Mouse (Mus musculus): ENCODE measurements around the gene Arfgap1. TPM values are rescaled to one million over a fixed set of nuclear protein-coding genes. Genes with fewer than 3 reads are reported as not detected.

Arfgap1 gene
- total RNA-seq, 1 experiment = 55.0 TPM

DNA sequence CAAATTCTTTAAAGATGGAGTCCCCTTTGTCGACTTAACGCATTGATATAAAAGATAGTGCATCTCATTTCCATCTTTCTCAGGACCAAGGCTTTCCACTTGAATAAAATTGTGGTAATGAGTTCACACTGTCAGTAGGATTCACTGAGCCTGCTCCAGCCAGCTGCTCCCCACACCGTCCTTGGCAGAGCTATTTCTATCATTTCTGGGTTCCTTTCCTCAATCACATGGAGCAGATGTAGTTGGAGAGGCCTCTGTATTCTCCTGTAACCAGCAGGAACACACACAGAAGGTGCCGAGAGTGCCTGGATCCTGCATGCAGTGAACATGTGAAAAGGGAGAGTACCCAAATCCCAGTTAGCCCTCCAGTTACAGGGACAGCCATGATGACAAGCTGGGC lies 23.3 kb downstream of the Arfgap1 start:
- Histone ChIP-seq H3K9me3 (ENCODE audit: control insufficient read depth, insufficient read depth, low read depth, low read length) (no peaks in the 10 kb centered on the region), H3K27ac (ENCODE audit: insufficient read depth, low read depth, low read length, poor library complexity, severe bottlenecking) (no peak overlapping the region), H3K4me1 (ENCODE audit: control insufficient read depth in 2 of 2, insufficient read depth in 2 of 2, low read length in 2 of 2, poor library complexity in 1 of 2) (peaks cover 0 to 4% of the 10 kb centered on the region in 2 experiments; a peak in 2 of 4 replicates), H3K9ac (ENCODE audit: insufficient read depth, low read depth, low read length, poor library complexity, severe bottlenecking) (no peak overlapping the region), H3K36me3 (ENCODE audit: control insufficient read depth, insufficient read depth, low read length, poor library complexity, severe bottlenecking) (no peaks in the 10 kb centered on the region), H3K4me3 (ENCODE audit: insufficient read depth in 1 of 2, low read depth in 1 of 2, low read length in 2 of 2, poor library complexity in 1 of 2, severe bottlenecking in 1 of 2) (no peak overlapping the region)
- TF ChIP-seq ZC3H11A (IDR thresholded peaks at IDR 0.05; ENCODE audit: borderline replicate concordance, low read depth, low read length) (no peak), HCFC1 (IDR thresholded peaks at IDR 0.05; ENCODE audit: borderline replicate concordance, insufficient read depth, low read length) (no peak), MAFK (IDR thresholded peaks at IDR 0.05; ENCODE audit: insufficient read depth, low read depth, low read length) (no peak), ZNF384 (IDR thresholded peaks at IDR 0.05; ENCODE audit: low read depth, low read length) (no peak)
- in situ Hi-C loops (cut with MboI; ENCODE audit: low sequenced_read_pairs in 2 of 2, unreplicated experiment in 2 of 2) = no loop called here
- DNase-seq (ENCODE audit: low read depth, low spot score) = no peak

DNA sequence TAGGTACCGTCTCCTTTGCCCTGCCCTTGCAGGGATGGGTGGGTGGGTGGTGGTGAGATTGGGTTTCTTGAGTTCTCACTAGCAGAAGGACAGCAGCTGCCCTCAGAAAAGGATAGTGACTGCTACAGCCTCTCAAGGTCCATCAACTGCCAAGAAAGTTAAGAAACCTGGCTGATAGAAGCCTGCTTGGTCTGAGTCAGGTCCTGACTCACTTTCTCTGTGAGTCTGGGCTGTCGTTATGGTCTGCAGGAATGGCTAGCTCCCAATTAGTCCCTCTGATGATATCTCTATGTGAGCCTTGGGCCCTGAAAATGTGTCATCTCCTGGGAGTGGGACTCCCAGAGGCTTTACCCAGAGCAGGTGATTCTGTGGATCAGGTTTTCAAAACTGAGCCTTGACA lies 27.3 kb downstream of the Arfgap1 start:
- no peaks in the 10 kb centered on the region for H3K9me3 ChIP-seq (ENCODE audit: control insufficient read depth, insufficient read depth, low read depth, low read length)
- in situ Hi-C loops (cut with MboI; ENCODE audit: low sequenced_read_pairs in 2 of 2, unreplicated experiment in 2 of 2) = no loop called here
- no peaks in the 10 kb centered on the region for H3K36me3 ChIP-seq (ENCODE audit: control insufficient read depth, insufficient read depth, low read length, poor library complexity, severe bottlenecking)
- no peaks in the 10 kb centered on the region for H3K4me1 ChIP-seq (ENCODE audit: control insufficient read depth in 2 of 2, insufficient read depth in 2 of 2, low read length in 2 of 2, poor library complexity in 1 of 2)
- no peak overlapping the region for H3K27ac ChIP-seq (ENCODE audit: insufficient read depth, low read depth, low read length, poor library complexity, severe bottlenecking)
- H3K4me3 ChIP-seq (ENCODE audit: insufficient read depth in 1 of 2, low read depth in 1 of 2, low read length in 2 of 2, poor library complexity in 1 of 2, severe bottlenecking in 1 of 2) = no peak overlapping the region
- TF ChIP-seq CHD2 (IDR thresholded peaks at IDR 0.05; ENCODE audit: low read depth, low read length) = no peak
- no peak for TF ChIP-seq ZNF384 (IDR thresholded peaks at IDR 0.05; ENCODE audit: low read depth, low read length)
- TF ChIP-seq MAFK (IDR thresholded peaks at IDR 0.05; ENCODE audit: insufficient read depth, low read depth, low read length) = no peak
- TF ChIP-seq HCFC1 (IDR thresholded peaks at IDR 0.05; ENCODE audit: borderline replicate concordance, insufficient read depth, low read length) = no peak
- no peak for TF ChIP-seq ZC3H11A (IDR thresholded peaks at IDR 0.05; ENCODE audit: borderline replicate concordance, low read depth, low read length)
- H3K9ac ChIP-seq (ENCODE audit: insufficient read depth, low read depth, low read length, poor library complexity, severe bottlenecking) = no peak overlapping the region
- DNase-seq (ENCODE audit: low read depth, low spot score) = no peak

DNA sequence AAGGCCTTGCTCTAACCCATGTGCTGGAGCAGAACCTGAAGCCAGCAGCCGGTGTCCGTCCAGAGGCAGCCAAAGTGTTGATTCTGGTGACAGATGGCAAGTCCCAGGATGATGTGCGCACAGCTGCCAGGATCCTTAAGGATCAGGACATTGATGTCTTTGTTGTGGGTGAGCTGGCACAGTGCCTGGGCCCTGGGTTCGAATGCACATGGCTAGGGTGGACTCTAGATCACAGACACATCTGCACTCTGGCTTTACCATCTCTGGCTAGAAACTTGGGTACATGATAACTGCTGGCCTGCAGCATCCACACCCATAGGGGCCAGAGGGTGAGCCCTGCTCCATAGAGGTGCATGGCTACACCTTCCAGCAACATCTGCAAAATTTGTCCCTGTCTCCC lies 28.4 kb downstream of the Arfgap1 start:
- Histone ChIP-seq H3K4me3 (ENCODE audit: insufficient read depth in 1 of 2, low read depth in 1 of 2, low read length in 2 of 2, poor library complexity in 1 of 2, severe bottlenecking in 1 of 2) (no peak overlapping the region), H3K9ac (ENCODE audit: insufficient read depth, low read depth, low read length, poor library complexity, severe bottlenecking) (no peak overlapping the region), H3K27ac (ENCODE audit: insufficient read depth, low read depth, low read length, poor library complexity, severe bottlenecking) (no peak overlapping the region), H3K36me3 (ENCODE audit: control insufficient read depth, insufficient read depth, low read length, poor library complexity, severe bottlenecking) (no peaks in the 10 kb centered on the region), H3K4me1 (ENCODE audit: control insufficient read depth in 2 of 2, insufficient read depth in 2 of 2, low read length in 2 of 2, poor library complexity in 1 of 2) (no peaks in the 10 kb centered on the region), H3K9me3 (ENCODE audit: control insufficient read depth, insufficient read depth, low read depth, low read length) (no peaks in the 10 kb centered on the region)
- no peak for DNase-seq (ENCODE audit: low read depth, low spot score)
- in situ Hi-C loops (cut with MboI; ENCODE audit: low sequenced_read_pairs in 2 of 2, unreplicated experiment in 2 of 2) = loop anchor here in 1 of 2 experiments (5.0 kb wide), 1 partner anchor 67 kb away; no protein-coding TSS in a partner anchor
- TF ChIP-seq MAFK (IDR thresholded peaks at IDR 0.05; ENCODE audit: insufficient read depth, low read depth, low read length) (no peak), CHD2 (IDR thresholded peaks at IDR 0.05; ENCODE audit: low read depth, low read length) (no peak), HCFC1 (IDR thresholded peaks at IDR 0.05; ENCODE audit: borderline replicate concordance, insufficient read depth, low read length) (no peak), ZNF384 (IDR thresholded peaks at IDR 0.05; ENCODE audit: low read depth, low read length) (no peak), ZC3H11A (IDR thresholded peaks at IDR 0.05; ENCODE audit: borderline replicate concordance, low read depth, low read length) (no peak)

DNA sequence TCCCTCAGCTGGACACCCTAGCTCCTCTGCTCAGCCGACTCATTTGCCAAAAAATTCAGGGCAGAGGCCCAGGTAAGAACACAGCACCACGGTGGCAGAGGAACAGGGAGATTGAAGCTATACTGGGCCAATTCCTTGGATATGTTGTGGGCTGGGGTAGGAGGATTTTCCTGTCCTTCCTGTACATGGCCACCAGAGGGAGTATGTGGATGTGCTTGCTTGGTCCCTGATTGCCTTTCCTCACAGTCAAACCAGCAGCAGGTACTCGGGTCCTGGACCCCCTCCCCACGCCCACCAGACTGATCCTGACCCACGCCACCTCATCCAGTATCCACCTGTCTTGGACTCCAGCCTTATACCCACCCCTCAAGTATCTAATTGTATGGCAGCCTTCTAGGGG lies 29.4 kb downstream of the Arfgap1 start:
- peak; percentile 29 for DNase-seq (ENCODE audit: low read depth, low spot score)
- Histone ChIP-seq H3K36me3 (ENCODE audit: control insufficient read depth, insufficient read depth, low read length, poor library complexity, severe bottlenecking) (no peaks in the 10 kb centered on the region), H3K4me3 (ENCODE audit: insufficient read depth in 1 of 2, low read depth in 1 of 2, low read length in 2 of 2, poor library complexity in 1 of 2, severe bottlenecking in 1 of 2) (no peak overlapping the region), H3K27ac (ENCODE audit: insufficient read depth, low read depth, low read length, poor library complexity, severe bottlenecking) (no peak overlapping the region), H3K9ac (ENCODE audit: insufficient read depth, low read depth, low read length, poor library complexity, severe bottlenecking) (no peak overlapping the region), H3K4me1 (ENCODE audit: control insufficient read depth in 2 of 2, insufficient read depth in 2 of 2, low read length in 2 of 2, poor library complexity in 1 of 2) (no peaks in the 10 kb centered on the region), H3K9me3 (ENCODE audit: control insufficient read depth, insufficient read depth, low read depth, low read length) (no peaks in the 10 kb centered on the region)
- TF ChIP-seq CHD2 (IDR thresholded peaks at IDR 0.05; ENCODE audit: low read depth, low read length) (no peak), MAFK (IDR thresholded peaks at IDR 0.05; ENCODE audit: insufficient read depth, low read depth, low read length) (no peak), ZNF384 (IDR thresholded peaks at IDR 0.05; ENCODE audit: low read depth, low read length) (no peak), HCFC1 (IDR thresholded peaks at IDR 0.05; ENCODE audit: borderline replicate concordance, insufficient read depth, low read length) (no peak), ZC3H11A (IDR thresholded peaks at IDR 0.05; ENCODE audit: borderline replicate concordance, low read depth, low read length) (peak; percentile 79)
- in situ Hi-C loops (cut with MboI; ENCODE audit: low sequenced_read_pairs in 2 of 2, unreplicated experiment in 2 of 2) = loop anchor here in 1 of 2 experiments (5.0 kb wide), 1 partner anchor 66 kb away; no protein-coding TSS in a partner anchor

DNA sequence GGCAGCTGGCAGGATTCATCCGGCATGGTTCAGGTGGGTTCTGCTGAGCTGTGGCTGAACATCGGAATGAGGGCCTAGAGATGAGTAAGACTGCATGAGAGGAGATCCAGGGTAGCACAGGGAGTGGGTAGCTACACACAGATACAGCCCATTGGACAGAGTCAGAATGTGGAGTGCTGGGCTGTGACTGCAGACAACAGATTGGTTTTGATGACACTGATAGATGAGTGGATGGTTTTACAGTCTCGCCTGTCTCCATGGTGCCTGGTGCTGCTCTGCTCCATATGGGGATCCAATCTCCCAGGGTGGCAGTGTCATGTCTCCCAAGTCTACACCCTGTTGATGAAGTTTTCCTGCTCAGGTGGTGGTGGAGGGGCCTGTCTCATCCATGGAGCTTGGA lies 29.9 kb downstream of the Arfgap1 start:
- no peak for DNase-seq (ENCODE audit: low read depth, low spot score)
- no peak overlapping the region for H3K9ac ChIP-seq (ENCODE audit: insufficient read depth, low read depth, low read length, poor library complexity, severe bottlenecking)
- in situ Hi-C loops (cut with MboI; ENCODE audit: low sequenced_read_pairs in 2 of 2, unreplicated experiment in 2 of 2) = loop anchor here in 1 of 2 experiments (5.0 kb wide), 1 partner anchor 65 kb away; no protein-coding TSS in a partner anchor
- no peaks in the 10 kb centered on the region for H3K4me1 ChIP-seq (ENCODE audit: control insufficient read depth in 2 of 2, insufficient read depth in 2 of 2, low read length in 2 of 2, poor library complexity in 1 of 2)
- no peak overlapping the region for H3K27ac ChIP-seq (ENCODE audit: insufficient read depth, low read depth, low read length, poor library complexity, severe bottlenecking)
- H3K4me3 ChIP-seq (ENCODE audit: insufficient read depth in 1 of 2, low read depth in 1 of 2, low read length in 2 of 2, poor library complexity in 1 of 2, severe bottlenecking in 1 of 2) = no peak overlapping the region
- no peaks in the 10 kb centered on the region for H3K36me3 ChIP-seq (ENCODE audit: control insufficient read depth, insufficient read depth, low read length, poor library complexity, severe bottlenecking)
- TF ChIP-seq HCFC1 (IDR thresholded peaks at IDR 0.05; ENCODE audit: borderline replicate concordance, insufficient read depth, low read length) (no peak), MAFK (IDR thresholded peaks at IDR 0.05; ENCODE audit: insufficient read depth, low read depth, low read length) (no peak), CHD2 (IDR thresholded peaks at IDR 0.05; ENCODE audit: low read depth, low read length) (no peak), ZNF384 (IDR thresholded peaks at IDR 0.05; ENCODE audit: low read depth, low read length) (no peak)
- no peaks in the 10 kb centered on the region for H3K9me3 ChIP-seq (ENCODE audit: control insufficient read depth, insufficient read depth, low read depth, low read length)
